Mouse (Mus musculus): ENCODE data around the gene Zbtb12. TPM values are rescaled to one million over a fixed set of nuclear protein-coding genes. Genes with fewer than 3 reads are reported as not detected.

Zbtb12 gene
- total and polyA plus RNA-seq, 3 experiments, result 7.6 to 24.3 TPM; not detected in 1

GRCm38 (mm10) chr17:34896366-34896765 lies 17.1 kb downstream of the Zbtb12 start:
- Histone ChIP-seq H3K79me2 (ENCODE audit: control insufficient read depth, insufficient read depth, low read length, poor library complexity) (peaks cover 34% of the 10 kb centered on the region), H3K9ac (ENCODE audit: control insufficient read depth, low read depth, low read length, poor library complexity, severe bottlenecking) (no peak overlapping the region), H3K9me3 (replicated peaks; ENCODE audit: insufficient read depth, low read length) (no peaks in the 10 kb centered on the region), H3K4me3 (ENCODE audit: control insufficient read depth in 1 of 2, insufficient read depth in 1 of 2, low read depth in 2 of 2, low read length in 2 of 2) (no peak overlapping the region), H3K36me3 (ENCODE audit: control insufficient read depth in 1 of 2, insufficient read depth in 2 of 2, low read length in 2 of 2) (peaks cover 0 to 17% of the 10 kb centered on the region in 2 experiments; a peak in 2 of 4 replicates), H3K27me3 (ENCODE audit: control insufficient read depth in 1 of 2, insufficient read depth in 2 of 2, low read length in 2 of 2) (no peaks in the 10 kb centered on the region), H3K4me1 (ENCODE audit: control insufficient read depth in 1 of 2, insufficient read depth in 2 of 2, low read length in 2 of 2) (peaks cover 0 to 21% of the 10 kb centered on the region in 2 experiments; a peak in 3 of 4 replicates), H3K27ac (ENCODE audit: control insufficient read depth, low read depth, low read length) (no peak overlapping the region)
- TF ChIP-seq NELFE (IDR thresholded peaks at IDR 0.05; ENCODE audit: low read depth, low read length) (no peak), USF2 (IDR thresholded peaks at IDR 0.05; ENCODE audit: borderline replicate concordance in 1 of 2, insufficient read depth in 1 of 2, low read depth in 1 of 2, low read length in 2 of 2) (no peak), POLR2AphosphoS2 (IDR thresholded peaks at IDR 0.05; ENCODE audit: low read length) (peak; percentile 41; the same call in 1 of the 2 replicates), SIN3A (IDR thresholded peaks at IDR 0.05; ENCODE audit: low read length) (0 out of 2 replicates have a peak, but pooled peaks have one; percentile 18), CHD2 (IDR thresholded peaks at IDR 0.05; ENCODE audit: low read length) (no peak), MAX (IDR thresholded peaks at IDR 0.05; ENCODE audit: low read length) (no peak)
- peak; percentile 37 for DNase-seq (ENCODE audit: low read depth, low spot score)

- Histone ChIP-seq H3K4me1 (ENCODE audit: control insufficient read depth in 1 of 2, insufficient read depth in 2 of 2, low read length in 2 of 2) (peaks cover 0 to 21% of the 10 kb centered on the region in 2 experiments; a peak in 3 of 4 replicates), H3K27me3 (ENCODE audit: control insufficient read depth in 1 of 2, insufficient read depth in 2 of 2, low read length in 2 of 2) (no peaks in the 10 kb centered on the region), H3K27ac (ENCODE audit: control insufficient read depth, low read depth, low read length) (peak overlapping the region; percentile 90), H3K4me3 (ENCODE audit: control insufficient read depth in 1 of 2, insufficient read depth in 1 of 2, low read depth in 2 of 2, low read length in 2 of 2) (peak overlapping the region; percentile 65 to 88), H3K9ac (ENCODE audit: control insufficient read depth, low read depth, low read length, poor library complexity, severe bottlenecking) (peak overlapping the region; percentile 86), H3K79me2 (ENCODE audit: control insufficient read depth, insufficient read depth, low read length, poor library complexity) (peaks cover 34% of the 10 kb centered on the region), H3K36me3 (ENCODE audit: control insufficient read depth in 1 of 2, insufficient read depth in 2 of 2, low read length in 2 of 2) (peaks cover 2 to 17% of the 10 kb centered on the region in 2 experiments; a peak in 3 of 4 replicates), H3K9me3 (replicated peaks; ENCODE audit: insufficient read depth, low read length) (no peaks in the 10 kb centered on the region)
- peak; percentile 79 for DNase-seq (ENCODE audit: low read depth, low spot score)
- TF ChIP-seq KAT2A (conservative IDR thresholded peaks at IDR 0.05; ENCODE audit: low read depth, low read length) (peak; percentile 58), BHLHE40 (IDR thresholded peaks at IDR 0.05; ENCODE audit: borderline replicate concordance, low read depth, low read length) (peak; percentile 35; the same call in 1 of the 2 replicates), ZKSCAN1 (IDR thresholded peaks at IDR 0.05; ENCODE audit: low read depth, low read length) (peak; percentile 51; the same call in 1 of the 2 replicates), TCF12 (IDR thresholded peaks at IDR 0.05; ENCODE audit: low read depth, low read length) (0 out of 2 replicates have a peak, but pooled peaks have one; percentile 21), POLR2AphosphoS2 (IDR thresholded peaks at IDR 0.05; ENCODE audit: low read length) (peak; percentile 64), GABPA (IDR thresholded peaks at IDR 0.05; ENCODE audit: low read depth, low read length) (no peak), CHD2 (IDR thresholded peaks at IDR 0.05; ENCODE audit: low read length) (peak; percentile 30; the same call in 1 of the 2 replicates), MEF2A (IDR thresholded peaks at IDR 0.05; ENCODE audit: extremely low read depth, insufficient replicate concordance, low read depth, low read length, poor library complexity, severe bottlenecking) (no peak), ELF1 (IDR thresholded peaks at IDR 0.05; ENCODE audit: low read depth, low read length) (no peak), SIN3A (IDR thresholded peaks at IDR 0.05; ENCODE audit: low read length) (no peak; the same call in 1 of the 2 replicates), MXI1 (IDR thresholded peaks at IDR 0.05; ENCODE audit: low read depth, low read length) (no peak), POLR2A (IDR thresholded peaks at IDR 0.05; ENCODE audit: control insufficient read depth in 1 of 2, insufficient read depth in 1 of 2, low read depth in 1 of 2, low read length in 2 of 2, poor library complexity in 1 of 2) (no peak; a peak in 2 of 4 replicates), TBP (IDR thresholded peaks at IDR 0.05; ENCODE audit: low read depth, low read length) (peak; percentile 42), MAX (IDR thresholded peaks at IDR 0.05; ENCODE audit: low read length) (peak; percentile 69), EP300 (IDR thresholded peaks at IDR 0.05; ENCODE audit: low read depth in 1 of 2, low read length in 2 of 2) (peak; percentile 31 to 49; a peak in 1 of 4 replicates), ZMIZ1 (IDR thresholded peaks at IDR 0.05; ENCODE audit: low read depth, low read length) (peak; percentile 38; the same call in 1 of the 2 replicates), TAL1 (IDR thresholded peaks at IDR 0.05; ENCODE audit: low read length) (no peak), GATA1 (IDR thresholded peaks at IDR 0.05; ENCODE audit: low read depth, low read length) (peak; percentile 20; the same call in 1 of the 2 replicates), UBTF (IDR thresholded peaks at IDR 0.05; ENCODE audit: borderline replicate concordance, insufficient read depth, low read depth, low read length) (no peak), CHD1 (IDR thresholded peaks at IDR 0.05; ENCODE audit: low read depth, low read length) (0 out of 2 replicates have a peak, but pooled peaks have one; percentile 68), ZC3H11A (IDR thresholded peaks at IDR 0.05; ENCODE audit: low read depth, low read length) (no peak), POLR2AphosphoS5 (IDR thresholded peaks at IDR 0.05; ENCODE audit: borderline replicate concordance, low read depth, low read length) (0 out of 2 replicates have a peak, but pooled peaks have one; percentile 57), USF2 (IDR thresholded peaks at IDR 0.05; ENCODE audit: borderline replicate concordance in 1 of 2, insufficient read depth in 1 of 2, low read depth in 1 of 2, low read length in 2 of 2) (no peak), MAFK (IDR thresholded peaks at IDR 0.05; ENCODE audit: borderline replicate concordance, low read depth, low read length) (0 out of 2 replicates have a peak, but pooled peaks have one; percentile 11), HCFC1 (IDR thresholded peaks at IDR 0.05; ENCODE audit: low read depth, low read length) (peak; percentile 78), MYC (IDR thresholded peaks at IDR 0.05; ENCODE audit: low read depth, low read length) (peak; percentile 40; the same call in 1 of the 2 replicates)
These were observed 18.3 kb downstream of the Zbtb12 start for GRCm38 (mm10) chr17:34897373-34898159.
